Mouse (Mus musculus) adipocyte (in vitro differentiated cells): ENCODE measurements at regions not wholly inside any gene's neighbourhood (a gene's known extent, or its start where the extent isn't known, plus 50 kb on each side); places are given as distances from the start of the nearest gene placed in this dataset.
A peak's percentile ranks its signal among the peaks of the same experiment; 100 is the strongest.

Source experiments
- DNase-seq: peaks from one replicate; pipeline ENCODE4 v3.0.0-alpha.2; 2016; ENCODE audit warnings: low spot score

GRCm38 (mm10) chr2:46678366-46678765, 1561.2 kb upstream of the Zeb2 start:
- DNase-seq: peak; percentile 19

- peak; percentile 1 for DNase-seq
Observed at GRCm38 (mm10) chr2:46669517-46670291, 1552.5 kb upstream of the Zeb2 start.

GRCm38 (mm10) chr2:46666990-46667337, 1549.8 kb upstream of the Zeb2 start:
- no peak for DNase-seq

- no peak for DNase-seq
Observed at GRCm38 (mm10) chr2:46666084-46666989, 1549.1 kb upstream of the Zeb2 start.

- no peak for DNase-seq
Observed at GRCm38 (mm10) chr2:46661876-46662275, 1544.7 kb upstream of the Zeb2 start.

GRCm38 (mm10) chr2:46660577-46660976, 1543.4 kb upstream of the Zeb2 start:
- no peak for DNase-seq

GRCm38 (mm10) chr2:46655289-46655688, 1538.1 kb upstream of the Zeb2 start:
- peak; percentile 24 for DNase-seq

GRCm38 (mm10) chr2:46652616-46653015, 1535.4 kb upstream of the Zeb2 start:
- DNase-seq: no peak

GRCm38 (mm10) chr2:46646366-46646765, 1529.2 kb upstream of the Zeb2 start:
- peak; percentile 81 for DNase-seq

- DNase-seq: no peak
Observed at GRCm38 (mm10) chr2:46609217-46609616, 1492.0 kb upstream of the Zeb2 start.

GRCm38 (mm10) chr2:46581773-46582172, 1464.6 kb upstream of the Zeb2 start:
- peak; percentile 57 for DNase-seq

- DNase-seq: no peak
Observed at GRCm38 (mm10) chr2:46570416-46570815, 1453.2 kb upstream of the Zeb2 start.

- no peak for DNase-seq
Observed at GRCm38 (mm10) chr2:46533395-46533794, 1416.2 kb upstream of the Zeb2 start.

GRCm38 (mm10) chr2:46530686-46531085, 1413.5 kb upstream of the Zeb2 start:
- no peak for DNase-seq

GRCm38 (mm10) chr2:46525223-46525622, 1408.0 kb upstream of the Zeb2 start:
- DNase-seq: no peak

- no peak for DNase-seq
Observed at GRCm38 (mm10) chr2:46524625-46525024, 1407.4 kb upstream of the Zeb2 start.

- peak; percentile 68 for DNase-seq
Observed at GRCm38 (mm10) chr2:46521147-46521965, 1404.2 kb upstream of the Zeb2 start.

- DNase-seq: no peak
Observed at GRCm38 (mm10) chr2:46512237-46513028, 1395.2 kb upstream of the Zeb2 start.

GRCm38 (mm10) chr2:46506951-46507350, 1389.8 kb upstream of the Zeb2 start:
- DNase-seq: no peak

- DNase-seq: no peak
Observed at GRCm38 (mm10) chr2:46503074-46503473, 1385.9 kb upstream of the Zeb2 start.

GRCm38 (mm10) chr2:46492299-46492698, 1375.1 kb upstream of the Zeb2 start:
- no peak for DNase-seq
